Mouse (Mus musculus): ENCODE results near the gene Smad6.

DNA sequence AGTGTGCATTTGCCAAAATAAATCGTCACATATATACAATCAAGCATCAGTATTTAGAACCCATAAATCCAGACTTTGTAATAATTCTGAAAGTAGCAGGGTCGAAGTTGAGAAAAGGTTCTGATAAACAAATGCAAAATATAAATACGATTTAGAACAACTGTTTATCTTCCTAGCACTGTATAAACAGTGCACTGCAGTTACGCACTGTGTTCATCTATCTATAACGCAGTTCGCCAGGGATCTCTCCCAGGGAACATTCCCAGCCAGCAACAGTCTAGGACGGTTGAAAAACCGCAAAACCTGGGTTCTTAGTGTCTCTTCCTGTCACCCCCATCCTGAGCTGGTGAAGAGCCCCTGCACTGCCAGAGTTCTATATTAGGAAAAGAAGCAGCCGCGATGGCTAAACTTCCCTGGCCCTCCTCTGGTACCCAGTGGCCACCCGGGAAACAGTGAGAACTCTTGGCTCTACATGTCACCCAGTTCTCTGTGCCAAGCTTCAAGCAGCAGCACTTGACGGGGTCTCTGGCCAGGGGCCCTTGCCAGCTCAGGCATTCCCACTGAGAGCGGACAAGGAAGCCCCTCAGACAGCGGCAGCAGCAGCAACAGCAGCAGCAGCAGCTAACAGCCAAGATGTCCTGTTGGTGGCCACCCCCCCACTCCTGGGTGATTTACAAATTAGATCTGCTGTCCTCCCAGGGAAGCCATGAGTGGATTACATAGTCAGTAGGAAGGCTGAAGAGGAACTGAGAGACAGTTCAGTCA lies 54.3 kb downstream of the Smad6 start:
- TF ChIP-seq CTCF (IDR thresholded peaks at IDR 0.05; ENCODE audit: control insufficient read depth, insufficient read depth, low read length) (no peak), POLR2A (IDR thresholded peaks at IDR 0.05; ENCODE audit: borderline replicate concordance, control insufficient read depth, low read depth, low read length) (no peak)
